Mouse (Mus musculus) testis, adult 2 months (tissue): Measurements from ENCODE around the gene Hoxa6. TPM values are rescaled to one million over a fixed set of nuclear protein-coding genes. Genes with fewer than 3 reads are reported as not detected.

Experiments used
- H3K27ac ChIP-seq: fragments of 200-500 bp; 2 replicates; pipeline ENCODE4 v1.5.1; 2012; ENCODE audit warnings: low read depth, low read length; ENCODE audit not compliant: control insufficient read depth, insufficient read depth
- H3K27me3 ChIP-seq: fragments of 200-500 bp; 2 replicates; pipeline ENCODE4 v1.6.1; 2012; ENCODE audit warnings: mild to moderate bottlenecking, low read length, moderate library complexity; ENCODE audit not compliant: control insufficient read depth, insufficient read depth
- H3K36me3 ChIP-seq: fragments of 200-500 bp; 2 replicates; pipeline ENCODE4 v1.6.1; 2012; ENCODE audit warnings: mild to moderate bottlenecking, low read length; ENCODE audit not compliant: control insufficient read depth, insufficient read depth
- H3K4me1 ChIP-seq: fragments of 200-500 bp; 2 replicates; pipeline ENCODE4 v1.6.1; 2012; ENCODE audit warnings: low read length; ENCODE audit not compliant: control insufficient read depth, insufficient read depth
- H3K4me3 ChIP-seq: fragments of 200-500 bp; 2 replicates; pipeline ENCODE4 v1.5.1; 2012; ENCODE audit warnings: low read depth, mild to moderate bottlenecking, low read length, moderate library complexity, mixed read lengths; ENCODE audit not compliant: control insufficient read depth
- CTCF ChIP-seq: fragments of 200-500 bp; IDR thresholded peaks from 2 replicates; pipeline ENCODE4 v1.5.1; 2012; ENCODE audit warnings: low read depth, mild to moderate bottlenecking, inconsistent platforms, low read length, moderate library complexity; ENCODE audit not compliant: control insufficient read depth, insufficient read depth, insufficient replicate concordance
- POLR2A ChIP-seq: fragments of 200-500 bp; IDR thresholded peaks from 2 replicates; pipeline ENCODE4 v1.6.1; 2012; ENCODE audit warnings: low read depth, mild to moderate bottlenecking, inconsistent platforms, low read length, moderate library complexity; ENCODE audit not compliant: control insufficient read depth
- polyA plus RNA-seq: library from polyadenylated mRNA; depleted of rRNA; stranded (reverse); fragments of >200 nt; gene quantifications from 2 replicates; pipeline ENCODE4 v1.2.3, GENCODE M21; 2012

The Hoxa6 gene
- polyA plus RNA-seq, 1 experiment, result 0.21 TPM

DNA sequence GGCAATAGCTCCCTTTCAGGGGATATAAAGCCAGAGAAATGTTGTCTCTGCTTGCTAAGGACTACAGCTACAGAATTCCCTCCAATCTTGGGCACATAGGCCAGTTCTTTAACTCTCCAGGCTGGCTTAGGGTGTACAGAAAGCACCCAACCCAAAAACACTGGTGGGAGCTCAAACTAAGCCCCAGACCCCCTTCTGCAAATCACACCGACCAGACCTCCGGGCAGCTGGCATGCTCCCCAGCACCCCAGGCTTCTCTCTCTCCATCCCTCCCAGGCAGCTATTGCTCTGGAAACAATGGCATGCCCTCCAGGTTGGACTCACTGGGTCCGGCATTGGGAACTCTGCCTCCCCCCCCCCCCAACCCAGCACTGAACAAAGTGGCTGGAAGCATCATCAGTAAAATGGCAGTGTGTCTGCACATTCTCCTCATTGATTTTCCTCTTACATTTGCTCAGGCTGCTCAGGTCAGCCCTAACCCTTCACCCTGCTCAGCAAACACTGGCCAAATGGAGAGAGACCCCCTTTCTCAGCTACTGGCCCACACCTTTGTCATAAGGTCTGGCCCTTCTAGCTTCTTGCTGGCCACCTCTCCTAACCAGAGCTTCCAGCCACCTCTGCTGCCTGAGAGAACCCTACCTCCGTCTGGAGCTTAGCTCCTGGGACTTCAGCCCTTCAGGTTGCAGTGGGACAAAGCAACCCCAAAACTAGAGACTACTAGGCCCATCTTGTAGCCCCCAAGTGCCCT, 29.4 kb downstream of the Hoxa6 start:
- Histone ChIP-seq H3K27ac (no peak overlapping the region), H3K4me1 (peaks cover 9% of the 10 kb centered on the region), H3K36me3 (no peaks in the 10 kb centered on the region), H3K4me3 (no peak overlapping the region), H3K27me3 (peaks cover 20% of the 10 kb centered on the region)
- no peak for TF ChIP-seq CTCF
- no peak for TF ChIP-seq POLR2A

DNA sequence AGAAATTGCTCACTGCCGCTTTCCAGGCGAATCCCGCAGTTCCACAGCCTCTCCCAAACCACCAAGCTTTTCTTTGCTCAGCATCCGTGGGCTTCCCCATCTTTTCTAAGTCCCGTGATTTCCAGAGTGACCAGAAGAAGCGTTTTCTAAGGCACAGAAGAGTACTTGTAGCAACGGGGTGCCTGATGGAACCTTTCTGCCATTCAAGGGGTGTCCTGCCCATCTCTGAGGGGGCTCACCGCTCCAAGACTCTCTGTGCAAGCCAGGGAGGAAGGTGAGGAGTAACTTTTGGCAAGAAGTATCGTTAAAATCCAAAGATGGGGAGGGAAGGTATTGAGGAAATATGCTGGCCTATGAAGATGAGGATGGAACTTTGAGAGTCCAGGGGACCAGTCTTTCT, 30.7 kb downstream of the Hoxa6 start:
- TF ChIP-seq POLR2A, result no peak
- no peak for TF ChIP-seq CTCF
- no peak overlapping the region for H3K4me3 ChIP-seq
- peaks cover 11% of the 10 kb centered on the region for H3K4me1 ChIP-seq
- no peak overlapping the region for H3K27ac ChIP-seq
- H3K27me3 ChIP-seq, result peaks cover 20% of the 10 kb centered on the region
- H3K36me3 ChIP-seq, result no peaks in the 10 kb centered on the region

DNA sequence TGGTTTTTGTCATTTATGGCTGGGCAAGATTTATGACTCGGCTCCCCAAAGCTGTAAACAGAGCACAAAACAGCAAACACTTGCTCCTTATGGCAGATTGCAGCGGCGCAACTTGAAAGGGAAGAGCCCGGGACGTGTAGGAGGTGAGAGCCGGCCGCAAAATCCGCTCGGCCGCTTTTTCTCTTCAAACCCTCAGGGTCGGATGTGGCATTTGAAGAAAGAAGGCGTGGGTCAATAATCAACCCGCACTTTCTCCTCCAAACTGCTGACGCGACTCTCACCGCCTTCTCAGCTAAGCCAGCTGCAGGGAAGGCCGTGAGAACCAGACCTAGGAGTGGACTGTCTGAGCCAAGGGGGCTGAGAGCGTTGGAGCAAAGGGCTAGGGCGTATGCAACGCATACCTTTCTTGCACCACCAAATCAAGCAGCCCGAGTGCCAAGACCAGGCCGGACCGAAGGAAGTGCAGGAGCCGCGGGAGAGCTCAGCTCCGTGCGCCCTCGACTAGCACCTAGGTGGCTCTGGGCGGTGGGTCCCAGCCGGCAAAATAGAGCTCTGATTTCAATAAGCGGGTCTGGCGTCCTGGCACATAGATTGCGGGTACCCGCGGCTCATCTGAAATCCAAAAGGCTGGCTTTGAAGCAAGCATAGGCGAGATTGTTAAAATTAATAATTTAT, 31.3 kb downstream of the Hoxa6 start, which contains the start of gene 5730596B20Rik:
Gene 5730596B20Rik, plus strand, starts transcription at position 438 of the 675 bp plus-strand sequence.
- Histone ChIP-seq H3K27ac (no peak within 1 kb of the TSS), H3K27me3 (peaks cover 22% of the 10 kb centered on the region), H3K4me1 (peaks cover 17% of the 10 kb centered on the region), H3K36me3 (no peaks in the 10 kb centered on the region), H3K4me3 (no peak within 1 kb of the TSS)
- no peak for TF ChIP-seq CTCF
- no peak for TF ChIP-seq POLR2A

DNA sequence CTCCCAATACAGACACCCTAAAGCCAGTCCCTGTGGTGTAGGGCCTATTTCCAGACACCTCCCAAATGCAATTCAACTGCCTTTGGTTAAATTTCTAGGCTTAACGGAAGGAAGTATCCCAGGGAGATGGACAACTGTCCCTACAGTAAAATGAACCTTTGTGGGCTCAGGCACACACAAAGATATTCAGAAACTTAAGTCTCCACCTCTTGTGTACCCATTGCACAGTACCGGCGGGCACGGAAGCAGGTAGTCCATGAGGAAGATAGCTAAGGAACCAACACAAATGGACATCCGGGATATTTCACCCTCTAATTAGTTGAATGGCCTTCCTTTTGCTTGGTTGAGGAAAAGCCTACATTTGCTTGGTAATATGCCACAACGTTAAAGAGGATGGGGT, 32.1 kb downstream of the Hoxa6 start:
- H3K4me3 ChIP-seq, result no peak overlapping the region
- H3K36me3 ChIP-seq, result no peaks in the 10 kb centered on the region
- H3K27me3 ChIP-seq, result peaks cover 22% of the 10 kb centered on the region

DNA sequence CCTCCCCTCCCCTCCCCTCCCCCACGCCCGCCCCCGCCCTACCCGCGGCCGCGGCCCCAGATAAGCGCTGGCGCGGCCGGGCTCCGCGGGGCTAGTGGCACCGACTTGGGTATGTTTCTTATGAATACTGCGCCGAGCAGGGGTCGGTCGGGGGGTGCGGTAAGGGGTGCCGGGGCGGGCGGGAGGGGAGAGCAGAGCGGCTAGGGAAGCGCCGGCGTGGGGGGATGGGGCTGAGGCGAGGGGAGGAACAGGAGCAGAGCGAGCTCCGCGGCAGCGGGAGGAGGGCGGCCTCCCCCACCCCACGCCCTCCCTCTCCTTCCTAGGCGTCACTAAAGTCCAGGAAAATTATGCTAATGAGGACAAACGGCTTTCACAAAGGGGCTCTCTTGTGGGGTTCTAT, 32.7 kb downstream of the Hoxa6 start:
- TF ChIP-seq POLR2A (no peak), CTCF (no peak)
- Histone ChIP-seq H3K4me3 (no peak overlapping the region), H3K36me3 (no peaks in the 10 kb centered on the region), H3K4me1 (peaks cover 19% of the 10 kb centered on the region), H3K27ac (no peak overlapping the region), H3K27me3 (peaks cover 22% of the 10 kb centered on the region)

More for the DNA sequence above, 32.1 kb downstream of the Hoxa6 start:
- no peak overlapping the region for H3K27ac ChIP-seq
- no peak for TF ChIP-seq CTCF
- TF ChIP-seq POLR2A, result no peak
- peaks cover 18% of the 10 kb centered on the region for H3K4me1 ChIP-seq

DNA sequence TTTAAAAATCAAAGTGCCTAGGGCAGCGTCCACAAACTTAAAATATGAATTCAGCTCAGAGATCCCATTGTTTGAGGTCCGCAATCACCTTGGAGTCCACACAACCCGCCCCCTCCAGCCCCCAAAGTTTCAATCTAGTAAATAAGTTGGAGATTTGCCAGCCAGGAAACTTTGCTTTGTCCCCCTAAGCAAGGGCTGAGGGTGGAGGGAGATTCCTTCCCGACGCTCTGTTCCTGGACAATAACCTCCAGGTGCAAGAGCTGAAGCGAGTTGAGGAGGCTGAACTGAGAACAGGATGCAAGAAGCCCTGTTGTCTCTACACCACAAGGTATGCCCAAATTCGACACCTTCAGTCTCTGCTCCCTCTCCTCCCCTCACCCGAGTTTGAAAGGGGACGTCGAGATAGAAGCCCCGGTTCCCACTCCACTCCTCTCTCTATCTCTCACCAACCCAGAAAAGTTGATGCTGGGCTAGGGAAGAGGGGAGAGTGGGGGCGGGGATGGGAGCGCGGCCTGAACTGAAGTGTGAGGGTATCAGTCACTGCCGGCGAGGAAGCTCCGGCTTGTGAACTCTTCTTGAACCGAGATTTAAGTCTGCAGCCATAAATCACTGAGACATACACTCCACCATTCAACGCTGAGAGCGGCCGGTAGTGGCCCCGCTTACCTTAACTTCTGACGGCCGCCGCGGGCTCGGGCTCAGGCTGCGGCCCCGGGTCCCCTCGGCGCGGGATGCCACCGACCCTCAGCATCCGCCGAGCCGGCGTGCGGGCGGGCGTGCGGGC, 33.4 kb downstream of the Hoxa6 start:
- TF ChIP-seq POLR2A, result no peak
- no peak for TF ChIP-seq CTCF
- Histone ChIP-seq H3K4me3 (peak overlapping the region; percentile 40), H3K36me3 (no peaks in the 10 kb centered on the region), H3K27ac (no peak overlapping the region), H3K27me3 (peaks cover 22% of the 10 kb centered on the region), H3K4me1 (peaks cover 22% of the 10 kb centered on the region)

DNA sequence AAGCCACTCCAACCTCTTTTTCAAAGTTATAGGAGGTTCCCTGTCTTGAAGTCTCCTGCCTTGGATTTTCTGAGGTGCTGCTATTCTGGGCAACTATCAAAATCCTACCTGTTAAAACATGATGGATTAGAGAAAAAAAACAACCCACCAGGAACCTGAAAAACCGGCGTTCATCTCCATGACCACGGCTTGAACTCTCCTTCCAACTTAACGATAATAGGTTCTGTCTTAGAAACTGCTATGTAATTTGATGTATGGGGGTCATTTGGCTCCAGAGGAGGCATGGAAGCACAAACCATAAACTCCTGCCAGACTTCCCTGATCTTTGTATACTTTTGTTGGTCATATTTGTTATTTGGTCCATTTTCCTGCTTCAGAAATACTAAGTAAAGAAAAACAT, 34.9 kb downstream of the Hoxa6 start:
- no peaks in the 10 kb centered on the region for H3K36me3 ChIP-seq
- TF ChIP-seq CTCF, result no peak
- TF ChIP-seq POLR2A, result no peak
- H3K27ac ChIP-seq, result no peak overlapping the region
- H3K4me1 ChIP-seq, result peaks cover 28% of the 10 kb centered on the region
- no peak overlapping the region for H3K4me3 ChIP-seq
- H3K27me3 ChIP-seq, result peaks cover 22% of the 10 kb centered on the region

DNA sequence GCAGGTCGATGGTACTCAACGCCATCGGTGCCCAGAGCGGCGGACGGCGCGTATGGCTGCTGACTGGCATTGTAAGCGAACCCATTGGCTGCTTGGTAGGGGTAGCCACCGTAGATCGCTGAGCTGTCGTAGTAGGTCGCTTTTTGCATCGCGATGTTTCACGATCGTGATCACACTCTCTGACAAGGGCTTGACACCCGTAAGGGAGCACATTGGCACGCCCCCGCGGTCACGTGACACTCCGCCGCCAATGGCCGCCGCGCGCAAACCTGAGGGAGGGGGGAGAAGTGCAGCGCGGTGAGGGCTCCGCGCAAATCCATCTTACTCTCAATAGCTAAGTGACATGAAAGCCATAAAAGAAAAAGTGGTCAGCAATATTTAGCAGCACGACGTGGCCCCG, 36.0 kb downstream of the Hoxa6 start:
- Histone ChIP-seq H3K36me3 (no peaks in the 10 kb centered on the region), H3K27ac (no peak overlapping the region), H3K4me1 (peaks cover 30% of the 10 kb centered on the region), H3K27me3 (peaks cover 26% of the 10 kb centered on the region), H3K4me3 (peak overlapping the region; percentile 68)
- 0 out of 2 replicates have a peak, but pooled peaks have one; percentile 17 for TF ChIP-seq POLR2A
- no peak for TF ChIP-seq CTCF
